Mouse (Mus musculus): ENCODE data around the gene Ptpro.

Gene Ptpro

GRCm38 (mm10) chr6:137252194-137252886 is at the start of gene Ptpro:
Ptpro (plus strand) TSS chr6:137252319.
- no peak for DNase-seq (ENCODE audit: low spot score in 2 of 2)

GRCm38 (mm10) chr6:137202661-137203060 is 49.5 kb upstream of the Ptpro start:
- DNase-seq (ENCODE audit: low spot score in 2 of 2), result no peak

- no peak for DNase-seq (ENCODE audit: low spot score in 2 of 2)
These were observed 46.3 kb upstream of the Ptpro start for GRCm38 (mm10) chr6:137205662-137206400.

- no peak for DNase-seq (ENCODE audit: low spot score in 2 of 2)
These were observed 45.0 kb upstream of the Ptpro start for GRCm38 (mm10) chr6:137207126-137207525.

- no peak for DNase-seq (ENCODE audit: low spot score in 2 of 2)
These were observed 42.1 kb upstream of the Ptpro start for GRCm38 (mm10) chr6:137209992-137210391.

GRCm38 (mm10) chr6:137210991-137211390 is 41.1 kb upstream of the Ptpro start:
- DNase-seq (ENCODE audit: low spot score in 2 of 2), result no peak

- DNase-seq (ENCODE audit: low spot score in 2 of 2), result no peak
These were observed 40.7 kb upstream of the Ptpro start for GRCm38 (mm10) chr6:137211441-137211840.

GRCm38 (mm10) chr6:137217841-137218463 is 34.2 kb upstream of the Ptpro start:
- no peak for DNase-seq (ENCODE audit: low spot score in 2 of 2)

GRCm38 (mm10) chr6:137252887-137253242 is 746 bp downstream of the Ptpro start:
- no peak for DNase-seq (ENCODE audit: low spot score in 2 of 2)

- DNase-seq (ENCODE audit: low spot score in 2 of 2), result no peak
These were observed 1.3 kb downstream of the Ptpro start for GRCm38 (mm10) chr6:137253415-137253814.

GRCm38 (mm10) chr6:137261033-137261432 is 8.9 kb downstream of the Ptpro start:
- no peak for DNase-seq (ENCODE audit: low spot score in 2 of 2)

- no peak for DNase-seq (ENCODE audit: low spot score in 2 of 2)
These were observed 10.0 kb downstream of the Ptpro start for GRCm38 (mm10) chr6:137262087-137262486.

GRCm38 (mm10) chr6:137268019-137268418 is 15.9 kb downstream of the Ptpro start:
- DNase-seq (ENCODE audit: low spot score in 2 of 2), result no peak

GRCm38 (mm10) chr6:137268592-137268991 is 16.5 kb downstream of the Ptpro start:
- no peak for DNase-seq (ENCODE audit: low spot score in 2 of 2)

- DNase-seq (ENCODE audit: low spot score in 2 of 2), result no peak
These were observed 20.4 kb downstream of the Ptpro start for GRCm38 (mm10) chr6:137272513-137272912.

GRCm38 (mm10) chr6:137277587-137277994 is 25.5 kb downstream of the Ptpro start:
- no peak for DNase-seq (ENCODE audit: low spot score in 2 of 2)

- DNase-seq (ENCODE audit: low spot score in 2 of 2), result no peak
These were observed 27.5 kb downstream of the Ptpro start for GRCm38 (mm10) chr6:137279576-137279975.

GRCm38 (mm10) chr6:137281541-137282049 is 29.5 kb downstream of the Ptpro start:
- DNase-seq (ENCODE audit: low spot score in 2 of 2), result no peak

GRCm38 (mm10) chr6:137282050-137282449 is 29.9 kb downstream of the Ptpro start:
- no peak for DNase-seq (ENCODE audit: low spot score in 2 of 2)

- DNase-seq (ENCODE audit: low spot score in 2 of 2), result no peak
These were observed 34.3 kb downstream of the Ptpro start for GRCm38 (mm10) chr6:137286376-137286775.

- no peak for DNase-seq (ENCODE audit: low spot score in 2 of 2)
These were observed 35.7 kb downstream of the Ptpro start for GRCm38 (mm10) chr6:137287788-137288187.

- DNase-seq (ENCODE audit: low spot score in 2 of 2), result no peak
These were observed 36.1 kb downstream of the Ptpro start for GRCm38 (mm10) chr6:137288264-137288663.

GRCm38 (mm10) chr6:137292421-137292820 is 40.3 kb downstream of the Ptpro start:
- DNase-seq (ENCODE audit: low spot score in 2 of 2), result no peak
